Mouse (Mus musculus) hematopoietic stem cell, adult 5-6 weeks (primary cell): ENCODE results near the gene 1500009C09Rik. TPM values are rescaled to one million over a fixed set of nuclear protein-coding genes. Genes with fewer than 3 reads are reported as not detected.

Experiments
- ATAC-seq, 2 experiments: fragments of 125-278 bp in 1 of 2; replicated peaks in 1 of 2; 2 replicates each; pipeline ENCODE4 v1.8.0; 2016 to 2017; ENCODE audit warnings: inconsistent platforms in 2 of 2, mild to moderate bottlenecking in 2 of 2, moderate number of reproducible peaks in 2 of 2, low read depth in 1 of 2, moderate TSS enrichment in 1 of 2; ENCODE audit not compliant: low FRiP score in 2 of 2, poor library complexity in 2 of 2, severe bottlenecking in 2 of 2, insufficient read depth in 1 of 2, low TSS enrichment in 1 of 2
- total RNA-seq: library from RNA; stranded (forward); fragments of 172-1452, 232-1000 nt; gene quantifications from 2 replicates; pipeline ENCODE4 v1.2.3, GENCODE M21; 2017

Gene 1500009C09Rik
- total RNA-seq, 1 experiment from 2014 or later: not detected

DNA sequence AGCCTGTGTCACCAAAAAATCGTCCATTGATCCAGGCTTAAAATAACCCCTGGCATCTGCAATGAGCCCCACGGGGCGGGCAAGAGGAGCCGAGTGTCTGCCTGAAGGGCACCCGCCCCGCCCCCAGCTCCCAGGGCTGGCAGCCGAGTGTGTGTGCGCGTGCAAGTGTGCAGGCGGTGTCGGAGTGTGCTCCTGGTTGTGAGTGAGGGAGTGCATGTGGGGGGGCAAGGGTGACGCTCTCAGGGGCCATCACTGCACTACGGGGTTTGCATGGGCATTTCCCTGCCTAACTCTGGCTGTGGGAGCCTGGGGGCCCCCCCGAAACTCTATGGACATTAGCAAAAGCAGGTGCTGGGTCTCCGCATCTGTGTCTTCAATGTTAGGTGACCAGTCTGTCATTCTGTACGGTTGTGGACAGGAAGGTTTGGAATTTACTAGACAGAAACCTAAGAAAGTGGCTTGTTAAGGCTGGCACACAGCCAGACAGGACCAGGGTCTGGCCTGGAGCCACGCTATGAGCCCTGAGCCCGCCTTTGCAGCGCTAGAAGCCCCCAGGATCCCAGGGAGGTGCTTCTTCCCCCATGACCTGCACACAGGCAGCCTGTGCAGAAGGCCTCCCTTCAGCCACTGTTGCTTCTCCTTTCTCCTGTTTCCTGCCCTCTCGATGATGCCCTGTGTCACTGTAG, 35.9 kb upstream of the 1500009C09Rik start:
- no peak for ATAC-seq

DNA sequence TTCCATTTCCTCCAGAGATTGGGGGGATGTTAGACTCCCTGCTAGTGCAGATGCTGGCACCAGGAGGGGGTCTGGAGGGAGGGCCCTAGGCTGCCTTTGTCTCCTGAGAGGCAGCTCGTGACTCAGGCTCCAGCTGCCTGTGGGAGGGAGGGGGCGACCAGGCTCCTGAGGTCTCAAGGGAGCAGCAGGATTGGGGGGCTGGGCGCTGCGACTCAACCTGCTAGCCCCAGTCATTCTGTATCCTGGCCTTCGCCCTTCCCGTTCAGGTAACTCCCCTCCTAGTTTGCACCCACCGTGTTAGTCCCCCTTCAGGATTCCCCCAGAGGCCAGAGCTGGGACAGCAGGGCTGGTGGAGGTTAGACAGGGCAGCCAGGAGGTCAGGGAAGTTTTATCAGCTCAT, 35.2 kb upstream of the 1500009C09Rik start:
- ATAC-seq: no peak

DNA sequence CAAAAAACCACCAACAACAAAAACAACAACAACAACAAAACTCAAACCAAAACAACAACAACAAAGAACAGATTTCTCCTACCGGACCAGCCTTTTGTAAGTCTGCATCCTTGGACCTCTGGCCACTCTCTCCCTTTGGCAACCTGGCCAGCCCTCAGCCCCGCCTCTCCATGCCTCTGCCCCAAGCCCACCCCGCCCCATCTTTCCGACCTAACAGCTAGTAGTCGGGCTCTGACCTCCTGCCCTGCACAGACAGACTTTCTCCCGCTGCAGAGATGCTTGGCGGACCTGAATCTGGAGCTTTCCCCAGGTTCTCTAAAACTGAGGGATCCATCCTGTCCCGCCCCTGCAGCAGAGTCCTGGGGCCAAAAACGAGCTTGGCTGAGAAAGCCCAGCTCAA, 34.2 kb upstream of the 1500009C09Rik start:
- no peak for ATAC-seq

DNA sequence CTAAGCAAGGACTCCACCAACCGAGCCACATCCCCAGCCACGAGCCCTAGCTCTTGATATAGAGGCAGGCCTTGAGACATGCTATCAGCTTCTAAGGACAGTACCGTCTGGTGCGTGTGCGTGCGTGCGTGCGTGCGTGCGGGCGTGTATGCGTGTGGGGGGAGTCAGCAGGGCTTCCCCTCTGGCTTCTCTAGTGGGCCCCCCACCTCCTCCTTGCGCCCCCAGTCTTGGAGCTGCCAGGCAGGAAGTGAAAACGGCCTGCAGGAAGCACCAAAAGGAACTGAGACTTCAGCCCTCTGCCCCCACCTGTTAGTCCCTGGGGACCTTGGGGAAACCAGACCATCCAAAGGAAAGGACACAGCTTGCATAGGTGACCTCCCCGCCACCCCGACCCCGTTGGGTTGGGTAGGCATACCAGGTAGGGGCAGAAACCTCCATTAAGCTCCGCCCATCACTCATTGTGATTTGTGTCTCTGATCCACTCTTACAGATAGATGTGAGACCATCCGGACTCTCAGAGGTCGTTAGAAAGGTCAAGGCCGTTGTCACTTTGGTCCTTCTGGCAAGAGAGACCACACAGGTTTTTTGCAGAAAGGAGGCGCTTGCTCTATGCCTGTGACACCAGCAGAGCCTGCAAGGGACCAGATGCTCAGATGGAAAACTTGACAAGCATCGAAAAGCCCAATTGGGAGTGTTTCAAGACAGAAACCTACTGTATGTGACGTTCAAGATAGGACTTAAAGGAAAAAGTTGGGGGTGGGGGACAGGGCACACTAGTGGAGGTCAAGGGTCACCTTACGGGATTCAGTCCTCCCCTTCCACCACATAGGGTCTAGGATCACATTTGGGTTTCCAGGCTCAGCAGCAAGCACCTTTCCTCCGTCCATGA, 33.2 kb upstream of the 1500009C09Rik start:
- ATAC-seq: peak; percentile 28 to 58; a peak in 2 of 4 replicates

DNA sequence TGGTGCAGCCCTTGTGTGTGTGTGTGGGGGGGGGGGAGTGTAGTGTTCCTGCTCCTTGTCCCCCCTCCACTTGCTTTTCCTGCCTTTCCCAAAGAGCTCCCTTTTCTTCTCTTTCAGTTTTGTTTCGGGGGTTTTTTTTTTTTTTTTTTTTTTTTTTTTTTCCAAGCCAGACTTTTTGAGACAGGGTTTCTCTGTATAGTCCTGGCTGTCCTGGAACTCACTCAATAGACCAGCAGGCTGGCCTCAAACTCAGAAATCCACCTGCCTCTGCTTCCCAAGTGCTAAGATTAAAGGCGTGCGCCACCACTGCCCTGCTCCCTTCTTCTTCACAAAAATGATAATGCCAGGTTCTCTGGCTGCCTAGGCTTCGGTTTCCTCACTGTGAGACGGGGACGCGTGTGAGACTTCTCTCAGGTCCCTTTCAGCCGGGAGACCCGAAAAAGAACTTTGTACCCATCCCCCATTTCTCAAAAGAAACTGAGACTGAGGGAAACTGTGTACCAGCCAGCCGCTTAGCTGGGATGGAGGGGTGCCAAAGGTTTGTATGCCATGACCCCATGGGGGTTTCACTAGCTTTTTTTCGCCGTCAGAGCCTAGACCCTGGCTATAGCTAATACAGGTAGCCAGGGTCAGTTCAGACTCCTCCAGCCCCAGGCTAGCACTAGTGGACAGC, 32.1 kb upstream of the 1500009C09Rik start:
- ATAC-seq: no peak

DNA sequence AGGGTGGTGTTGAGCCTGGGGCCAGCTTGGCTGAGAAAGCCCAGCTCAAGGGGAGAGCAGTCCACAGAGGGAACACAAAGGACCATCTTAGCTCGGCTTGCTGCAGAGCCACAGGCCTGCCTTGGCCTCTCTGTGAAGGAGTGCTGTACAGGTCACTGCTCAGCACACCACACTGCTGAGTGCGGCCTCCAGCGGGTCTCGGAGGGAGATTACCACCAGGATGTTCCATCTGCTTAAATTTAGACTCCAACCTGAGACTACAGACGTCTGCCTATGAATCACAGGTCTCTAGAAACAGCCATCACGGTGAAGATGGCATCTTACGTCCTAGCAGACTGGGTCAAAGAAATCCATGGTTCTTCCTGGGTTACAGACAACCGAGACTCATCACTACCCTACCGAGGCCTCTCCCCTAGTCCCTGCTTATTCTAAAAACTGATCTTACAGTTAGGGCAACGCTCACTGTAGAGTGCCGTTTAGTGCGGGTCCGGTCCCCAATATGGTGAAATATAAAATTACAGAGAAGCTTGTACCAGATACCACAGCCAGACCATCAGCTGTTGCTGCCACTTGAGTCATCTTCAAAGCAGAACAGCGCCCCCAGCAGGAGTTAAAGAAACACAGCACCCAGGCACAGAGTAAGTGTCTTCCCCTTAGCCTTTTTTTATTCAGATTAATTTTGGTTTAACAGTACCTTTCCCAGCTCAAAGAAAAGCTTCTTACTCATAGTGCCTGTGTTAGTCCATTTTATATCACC, 30.9 kb upstream of the 1500009C09Rik start:
- no peak for ATAC-seq

DNA sequence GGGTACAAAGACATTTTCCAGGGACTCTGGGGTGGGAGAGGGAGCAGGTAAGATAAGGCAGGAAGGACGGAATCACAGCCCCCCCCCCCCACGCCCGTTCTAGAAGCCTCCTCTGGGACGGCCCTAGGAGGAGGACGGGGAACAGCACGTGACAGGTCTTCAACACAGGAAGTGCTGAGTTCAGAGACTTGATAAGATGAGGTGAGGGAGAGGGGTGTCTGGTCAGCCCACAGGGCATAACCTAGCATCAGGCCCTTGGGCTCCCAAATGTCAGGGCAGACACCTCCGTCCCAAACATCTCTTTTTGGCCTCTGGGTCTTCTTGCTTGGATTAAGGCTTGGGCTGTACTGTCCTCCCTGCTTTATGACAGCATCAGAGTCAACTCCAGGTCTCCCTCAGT, 28.9 kb upstream of the 1500009C09Rik start:
- ATAC-seq: no peak

DNA sequence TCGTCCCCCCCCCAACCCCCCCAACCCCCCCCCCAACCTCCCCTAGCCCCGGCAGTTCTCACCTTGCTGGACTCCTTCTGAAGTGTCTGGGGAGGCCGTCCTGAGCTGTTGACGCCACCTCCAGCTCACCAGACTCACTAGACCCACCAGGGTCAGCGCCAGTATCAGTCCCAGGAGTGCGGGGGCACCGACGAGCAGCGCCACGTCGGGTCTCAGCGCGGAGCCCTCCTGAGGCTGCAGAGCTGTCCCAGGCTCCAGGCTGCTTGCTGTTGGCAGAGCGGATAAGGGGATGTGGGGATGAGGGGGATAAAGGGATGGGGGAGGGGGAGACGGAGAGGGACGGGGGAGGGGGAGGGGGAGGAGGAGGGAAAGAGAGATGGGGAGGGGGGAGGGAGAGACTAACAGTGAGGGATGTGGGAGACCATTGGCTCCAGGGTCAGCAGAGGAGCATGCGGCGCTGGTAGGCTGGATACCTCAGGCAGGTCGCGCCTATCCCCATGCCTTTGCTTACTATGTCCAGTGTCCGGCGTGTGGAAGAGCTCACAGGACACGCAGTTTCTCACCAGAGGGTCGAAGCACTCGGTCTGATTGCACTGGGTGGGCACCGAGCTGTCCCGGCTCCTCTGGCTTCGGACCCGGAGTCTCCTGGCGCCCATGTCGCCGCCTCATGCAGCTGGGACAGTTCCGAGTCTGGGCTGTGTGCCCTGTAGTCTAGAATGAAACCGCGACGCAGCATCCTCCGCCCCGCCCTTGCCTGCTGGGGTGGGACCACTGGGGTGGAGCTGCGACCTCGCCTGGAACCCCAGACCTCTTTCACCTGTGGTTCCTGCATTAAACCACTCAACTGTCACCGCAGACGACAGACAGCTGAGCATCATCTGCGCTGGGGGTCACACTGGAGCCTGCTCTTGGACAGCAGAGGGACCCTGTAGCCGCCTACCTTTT, 28.3 kb upstream of the 1500009C09Rik start, which contains the start of gene Tnfrsf13c:
Gene Tnfrsf13c (minus strand): TSS at position 713 of the 945 bp plus-strand sequence.
- peak; percentile 76 to 77 for ATAC-seq

DNA sequence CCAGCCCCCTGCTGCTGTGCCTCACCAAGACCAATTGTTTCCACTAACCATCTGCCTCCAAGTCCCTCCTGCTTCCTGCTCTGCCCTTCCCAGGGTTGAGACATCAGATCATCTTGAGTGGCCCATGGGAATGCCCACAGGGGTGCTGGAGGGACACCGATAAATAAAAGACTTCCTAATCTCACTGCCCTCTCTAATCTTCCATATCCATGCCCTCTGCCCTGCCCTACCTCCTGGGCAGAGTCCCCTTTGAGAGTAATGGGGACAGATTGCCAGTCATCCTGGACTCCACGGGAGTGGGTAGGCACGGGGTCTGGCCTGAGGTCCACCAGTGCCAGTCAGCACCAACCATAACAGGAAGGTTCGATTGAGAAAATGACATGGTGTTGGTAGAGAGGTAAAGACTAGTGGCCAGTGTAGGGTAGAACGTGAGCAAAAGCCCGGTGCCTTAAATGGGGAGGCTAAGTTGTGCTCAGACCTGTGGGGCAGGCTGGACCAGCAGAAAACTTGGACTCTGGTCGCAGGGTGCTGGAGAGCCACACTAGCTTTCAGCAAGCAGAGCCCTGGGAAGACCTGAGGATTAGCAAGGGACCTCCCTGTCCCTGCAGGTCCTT, 27.5 kb upstream of the 1500009C09Rik start:
- peak in 1 of 2 experiments; percentile 35; a peak in 2 of 4 replicates for ATAC-seq

DNA sequence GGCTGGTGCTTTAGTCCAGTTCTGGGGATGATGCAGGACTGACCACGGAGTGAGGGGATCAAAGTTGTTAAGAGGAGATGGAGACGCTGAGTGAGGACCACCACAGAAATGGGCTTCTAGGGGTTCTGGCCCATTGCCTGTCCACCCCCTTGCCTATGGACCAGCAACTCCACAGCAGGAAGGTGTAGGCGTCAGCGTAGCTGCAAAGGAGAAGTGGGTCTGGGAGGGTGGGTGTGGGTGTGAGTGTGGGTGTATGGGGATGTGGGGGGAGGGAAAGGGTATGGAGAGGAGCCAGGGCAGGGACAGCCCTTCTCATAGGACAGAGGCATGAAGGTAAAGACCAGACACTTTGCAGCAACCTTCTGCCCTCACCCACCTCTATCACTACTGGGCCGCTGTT, 26.4 kb upstream of the 1500009C09Rik start:
- ATAC-seq: no peak

DNA sequence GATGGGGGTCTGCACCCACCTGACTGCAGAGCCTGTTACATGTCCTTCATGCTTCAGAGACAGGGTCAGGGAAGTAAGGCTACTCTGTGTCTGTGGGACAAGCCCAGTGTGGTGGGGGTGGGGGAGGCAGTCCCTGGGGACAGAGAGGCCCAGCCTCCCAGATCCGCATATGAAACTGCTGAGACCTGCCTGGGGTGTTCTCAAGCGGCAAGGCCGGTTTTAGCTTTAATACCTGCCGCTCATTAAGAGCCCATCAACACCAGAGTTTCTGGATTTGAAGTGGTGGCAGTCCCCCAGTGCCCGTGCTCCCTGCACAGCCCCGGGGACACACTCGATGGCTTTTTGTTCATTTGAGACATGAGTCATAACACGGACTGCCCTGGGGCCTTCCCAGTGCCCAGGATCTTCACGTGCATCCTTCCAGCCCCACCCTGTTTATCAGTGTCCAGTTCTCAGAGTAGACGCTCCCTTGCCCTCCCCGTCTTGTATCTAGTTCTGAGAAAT, 22.6 kb upstream of the 1500009C09Rik start:
- no peak for ATAC-seq

DNA sequence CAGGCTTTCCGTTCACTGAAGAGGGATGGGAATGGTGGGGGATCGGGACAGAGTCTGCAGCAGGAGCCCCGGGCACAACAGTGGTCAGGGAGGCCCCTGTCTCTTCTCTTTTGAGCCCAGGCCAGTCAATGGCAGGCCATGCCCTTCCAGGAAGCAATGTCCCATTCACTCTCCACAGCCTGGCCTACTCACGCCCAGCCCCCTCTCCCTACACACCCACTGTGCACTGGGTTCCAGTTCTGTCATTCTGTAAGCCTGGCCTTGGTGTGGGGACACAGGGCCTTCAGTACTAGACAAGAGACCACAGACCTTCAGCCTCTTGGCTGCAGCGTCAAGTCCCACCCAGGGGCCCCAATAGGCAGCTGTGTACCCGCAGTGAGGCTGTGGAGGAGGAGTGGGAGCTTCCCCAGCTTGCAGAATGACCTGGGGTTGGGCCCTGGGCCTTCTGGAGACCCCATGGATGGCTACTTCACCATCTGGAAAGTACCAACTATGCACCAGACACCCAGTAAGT, 22.0 kb upstream of the 1500009C09Rik start:
- ATAC-seq: no peak

DNA sequence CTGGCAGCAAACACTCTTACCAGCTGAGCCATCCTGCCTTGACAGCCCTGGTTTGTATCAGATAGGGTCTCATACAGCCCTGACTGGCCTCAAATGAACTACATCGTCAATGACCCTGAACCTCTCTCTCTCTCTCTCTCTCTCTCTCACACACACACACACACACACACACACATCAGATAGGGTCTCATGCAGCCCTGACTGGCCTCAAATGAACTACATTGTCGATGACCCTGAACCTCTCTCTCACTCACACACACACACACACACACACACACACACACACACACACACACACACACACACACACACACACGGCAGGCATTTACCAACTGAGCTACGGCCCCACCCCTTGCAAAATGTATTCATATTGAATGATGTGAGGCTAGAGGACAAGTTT, 21.1 kb upstream of the 1500009C09Rik start:
- no peak for ATAC-seq

DNA sequence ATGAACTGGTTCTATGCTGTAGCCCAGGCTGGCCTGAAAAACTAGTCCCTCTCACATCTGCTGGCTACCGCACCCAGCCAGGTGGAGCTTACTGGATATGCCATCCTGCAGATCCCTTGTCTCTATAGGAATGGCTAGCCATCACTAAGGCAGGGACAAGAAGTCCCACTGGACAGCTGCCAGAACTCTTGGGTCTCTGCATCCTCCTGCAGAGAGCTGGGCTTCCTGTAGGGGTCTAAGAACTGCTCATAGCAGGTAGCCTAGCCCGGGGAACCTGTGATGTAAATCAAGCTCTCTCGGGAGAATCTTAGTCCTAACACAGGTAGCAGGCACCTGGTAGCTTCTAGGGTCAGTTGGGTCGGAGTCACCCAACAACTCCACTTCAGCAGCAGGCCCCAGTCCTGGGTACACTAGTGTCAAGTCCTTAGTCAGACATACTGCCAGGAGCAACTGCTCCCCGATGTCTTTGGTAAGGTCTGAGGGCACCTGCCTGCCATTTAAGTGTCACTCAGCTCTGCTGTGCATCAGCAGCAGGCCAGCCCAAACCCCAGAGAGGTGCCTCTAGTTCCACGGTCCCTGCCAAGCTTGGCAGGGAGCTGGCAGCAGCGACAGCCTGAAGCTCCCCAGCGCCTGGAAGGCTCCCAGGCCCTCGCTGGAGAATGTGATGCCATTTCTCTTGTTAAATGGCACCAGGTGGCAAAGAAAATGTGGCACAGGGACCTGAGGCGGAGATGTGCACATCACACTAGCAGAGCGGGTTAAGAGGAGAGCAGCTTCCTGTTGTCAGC, 20.4 kb upstream of the 1500009C09Rik start:
- ATAC-seq: no peak

DNA sequence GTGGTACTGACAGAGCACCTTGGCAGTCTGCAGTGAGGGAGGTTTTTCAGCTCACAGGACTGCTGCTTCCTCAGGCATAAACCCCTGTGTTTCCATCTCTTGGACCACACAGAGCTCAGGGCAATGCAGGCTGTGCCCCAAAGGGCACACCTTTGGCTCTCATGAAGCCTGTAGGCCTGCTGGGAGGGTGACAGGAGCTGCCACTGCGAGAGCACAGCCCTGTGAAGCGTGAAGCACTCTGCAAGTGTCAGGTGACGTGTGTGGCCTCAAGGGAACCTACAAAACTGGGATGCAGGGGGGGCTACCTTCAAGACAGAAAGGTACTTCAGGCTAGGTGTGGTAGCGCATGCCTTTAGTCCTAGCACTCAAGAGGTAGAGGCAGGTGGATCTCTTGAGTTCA, 19.5 kb upstream of the 1500009C09Rik start:
- ATAC-seq: no peak
